Mouse (Mus musculus) T-helper 17 cell (primary cell): ENCODE data around the gene Ppara.

Experiments used
- in situ Hi-C, 2 experiments: fragments of 300-600 bp; cut with MboI, MseI; formaldehyde crosslinking; loops; 1 replicate in 1 of 2; 2 replicates in 1 of 2; pipeline ENCODE4 v1.15.1; 2025; ENCODE audit warnings: high pct_unique_total_duplicates in 2 of 2

Ppara gene

DNA sequence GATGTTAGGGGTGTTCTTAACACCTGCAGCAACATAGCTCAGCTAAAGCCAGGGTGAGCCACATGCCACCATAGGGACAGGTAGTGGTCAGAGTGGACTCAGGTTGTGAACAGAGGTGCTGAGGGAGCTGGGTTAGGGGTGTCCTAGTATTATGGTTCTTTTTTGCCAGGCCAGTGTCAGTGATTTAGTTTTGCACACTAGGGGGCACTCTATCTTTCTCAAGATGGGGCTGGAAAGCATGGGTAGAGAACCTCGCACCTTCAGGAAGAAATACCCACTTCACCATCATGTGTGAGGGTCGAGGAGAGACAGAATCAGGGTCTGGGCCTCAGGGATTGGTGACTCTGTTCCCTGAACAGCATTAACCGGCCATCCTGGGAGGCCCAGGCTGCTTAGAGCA is 100.6 kb downstream of the Ppara start:
- in situ Hi-C loops: no loop called here

DNA sequence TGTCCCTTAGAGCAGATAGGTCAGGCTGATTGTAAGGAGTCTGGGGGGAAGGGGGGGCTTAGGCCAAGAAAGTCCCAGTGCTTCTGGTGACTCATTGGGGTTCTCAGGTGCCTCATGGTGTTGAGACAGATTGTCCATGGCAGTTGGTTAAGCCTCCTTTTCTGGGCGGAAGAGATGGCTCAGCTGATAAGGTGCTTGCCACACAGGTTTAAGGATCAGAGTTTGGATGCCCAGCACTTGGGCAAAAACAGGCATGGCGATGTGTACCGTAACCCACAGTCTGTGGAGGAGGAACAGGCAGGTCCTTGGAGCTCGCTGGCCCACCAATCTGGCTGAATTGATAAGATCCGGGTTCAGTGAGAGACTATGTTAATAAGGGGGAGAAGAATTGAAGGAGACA is 102.1 kb downstream of the Ppara start:
- in situ Hi-C loops: no loop called here

DNA sequence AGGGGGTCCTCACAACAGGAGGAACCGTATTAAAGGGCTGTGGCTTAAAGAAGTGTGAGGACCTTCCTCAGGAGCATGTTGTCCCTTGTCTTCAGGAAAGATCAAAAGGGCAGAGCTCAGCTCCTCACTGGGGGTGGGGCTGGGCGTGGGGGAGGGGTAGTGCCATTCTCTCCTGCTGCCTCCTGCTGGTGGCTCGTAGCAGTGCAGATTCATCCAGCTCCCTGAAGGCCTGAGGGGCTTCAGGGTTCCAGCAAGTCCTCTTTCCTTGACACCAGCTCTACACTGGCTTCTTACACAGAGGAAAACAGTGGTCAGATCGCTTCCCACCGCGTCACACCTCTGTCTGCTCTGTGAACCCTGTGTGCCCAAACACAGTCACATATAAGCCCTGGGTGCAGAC is 106.2 kb downstream of the Ppara start:
- in situ Hi-C loops: loop anchor here (5.0 kb wide), 1 partner anchor 124 kb away; no protein-coding TSS in a partner anchor

DNA sequence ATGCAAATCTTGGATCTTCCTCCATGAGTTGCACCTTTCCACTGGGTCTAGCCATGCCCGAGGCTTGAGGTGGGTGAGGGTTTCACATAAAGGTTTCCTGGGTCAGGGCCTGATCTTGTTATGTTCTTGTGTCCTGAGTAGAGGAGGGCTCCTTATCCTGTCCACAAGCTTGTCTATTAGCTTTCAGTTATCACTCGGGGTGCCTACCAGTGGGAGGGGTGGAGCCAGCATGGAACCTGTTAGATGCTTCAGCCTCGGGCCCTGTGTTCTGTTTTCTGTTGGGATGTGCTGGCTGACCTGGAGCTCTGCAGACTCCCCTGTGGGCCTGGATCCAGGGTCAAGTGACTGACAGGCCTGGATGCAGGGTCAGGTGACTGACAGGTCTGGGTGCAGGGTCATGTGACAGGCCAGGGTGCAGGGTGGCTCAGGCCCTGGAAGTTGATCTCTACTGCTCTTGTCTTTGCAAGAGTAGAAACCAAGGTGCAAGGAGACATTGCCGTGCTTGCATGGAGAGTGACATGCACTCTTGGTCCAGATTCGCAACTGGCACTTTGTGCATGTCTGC is 107.1 kb downstream of the Ppara start:
- in situ Hi-C loops: loop anchor here (5.0 kb wide), 1 partner anchor 125 kb away; no protein-coding TSS in a partner anchor

DNA sequence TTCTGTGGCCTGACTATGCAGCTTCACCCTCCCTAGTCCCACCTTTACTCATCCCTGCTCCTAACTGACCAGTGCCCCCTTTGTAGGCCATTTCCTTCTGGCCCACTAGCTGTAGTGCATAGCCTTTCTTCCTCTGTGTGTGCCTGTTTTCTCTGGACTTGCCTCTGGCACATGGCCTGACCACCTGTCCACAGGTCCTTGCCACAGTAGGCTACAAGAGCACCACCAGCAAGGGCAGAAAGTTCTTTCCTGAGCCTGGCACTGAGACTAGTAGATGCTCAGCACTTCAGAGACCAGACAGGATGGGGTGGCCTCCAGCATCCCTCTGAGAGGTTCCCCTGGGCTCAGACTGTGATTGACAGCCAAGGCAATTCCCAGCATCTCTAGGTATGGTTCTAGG is 110.3 kb downstream of the Ppara start:
- in situ Hi-C loops: no loop called here

DNA sequence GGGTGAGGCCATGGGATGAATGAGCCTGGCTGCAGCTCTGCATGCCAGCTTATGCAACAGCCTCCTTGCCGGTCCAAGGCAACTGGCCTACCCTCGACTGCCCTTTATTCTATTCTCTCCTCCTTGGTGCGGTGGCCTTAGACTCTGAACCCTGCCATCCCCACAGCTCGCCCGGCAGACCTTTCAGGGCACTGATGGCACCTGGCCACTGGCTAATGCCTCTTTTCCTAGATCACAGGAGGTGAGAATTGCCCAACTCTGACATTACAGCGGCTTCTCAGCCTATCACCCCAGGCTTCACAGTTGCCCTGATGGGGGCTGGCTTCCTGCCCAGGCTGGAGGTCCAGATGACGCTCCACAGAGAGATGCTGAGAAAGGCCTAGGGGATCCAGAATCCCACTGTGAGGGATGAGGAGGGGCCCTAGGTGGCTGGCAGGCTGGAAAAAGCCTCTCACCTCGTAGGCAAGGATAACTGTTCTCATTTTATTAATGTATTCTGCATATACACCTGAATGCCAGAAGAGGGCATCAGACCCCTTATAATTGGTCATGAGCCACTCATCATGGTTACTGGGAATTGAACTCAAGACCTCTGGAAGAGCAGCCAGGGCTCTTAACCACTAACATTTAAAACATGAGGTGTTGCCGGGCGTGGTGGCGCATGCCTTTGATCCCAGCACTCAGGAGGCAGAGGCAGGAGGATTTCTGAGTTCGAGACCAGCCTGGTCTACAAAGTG is 117.0 kb downstream of the Ppara start:
- in situ Hi-C loops: loop anchor here (5.0 to 25.0 kb wide), 2 partner anchors 220 to 240 kb away; no protein-coding TSS in a partner anchor
